Mouse (Mus musculus) bone marrow, adult 2 months (tissue): ENCODE measurements around the gene Scp2. TPM values are rescaled to one million over a fixed set of nuclear protein-coding genes. Genes with fewer than 3 reads are reported as not detected.

ENCODE experiments used
- H3K27ac ChIP-seq: fragments of 200-500 bp; 2 replicates; pipeline ENCODE4 v1.5.1; 2012; ENCODE audit warnings: low read depth, mild to moderate bottlenecking, control low read depth, inconsistent platforms, low read length; ENCODE audit not compliant: control insufficient read depth, poor library complexity, insufficient read depth
- H3K4me1 ChIP-seq: fragments of 200-500 bp; 2 replicates; pipeline ENCODE4 v1.6.1; 2011; ENCODE audit warnings: low read length; ENCODE audit not compliant: control insufficient read depth, insufficient read depth
- H3K4me3 ChIP-seq: fragments of 200-500 bp; replicated peaks from 2 replicates; pipeline ENCODE3; 2011; ENCODE audit warnings: mild to moderate bottlenecking, low read depth, low read length, control low read depth; ENCODE audit not compliant: control insufficient read depth
- CTCF ChIP-seq: fragments of 200-500 bp; IDR thresholded peaks from 2 replicates; pipeline ENCODE4 v1.5.1; 2011; ENCODE audit warnings: low read length, control low read depth; ENCODE audit not compliant: control insufficient read depth, insufficient read depth
- POLR2A ChIP-seq: fragments of 200-500 bp; IDR thresholded peaks from 2 replicates; pipeline ENCODE4 v1.6.1; 2011; ENCODE audit warnings: low read depth, mild to moderate bottlenecking, control low read depth, low read length, borderline replicate concordance; ENCODE audit not compliant: control insufficient read depth
- WGBS: fragments of 180-500 bp; shearing (Covaris S2); methylation state at CpG from one replicate; pipeline ENCODE4 v1.1.7; 2018; 5-methylcytosine and 5-hydroxymethylcytosine counted together
- polyA plus RNA-seq: library from polyadenylated mRNA; stranded (reverse); fragments of >200 nt; gene quantifications from 2 replicates; pipeline ENCODE4 v1.2.4, GENCODE M21; 2011; ENCODE audit warnings: low replicate concordance; ENCODE audit not compliant: missing spikeins, insufficient read depth, insufficient read length

Scp2 gene
- polyA plus RNA-seq, 1 experiment: 81.7 TPM

GRCm38 (mm10) chr4:108026193-108026592 lies 118.6 kb downstream of the Scp2 start:
- H3K4me1 ChIP-seq: no peaks in the 10 kb centered on the region
- 62% methylated on average over 3 of the region's 3 CpGs for WGBS
- no peak for TF ChIP-seq POLR2A
- no peak for TF ChIP-seq CTCF
- H3K27ac ChIP-seq: no peak overlapping the region
- H3K4me3 ChIP-seq: no peak overlapping the region

GRCm38 (mm10) chr4:108025269-108025668 lies 119.5 kb downstream of the Scp2 start:
- TF ChIP-seq POLR2A (no peak), CTCF (no peak)

GRCm38 (mm10) chr4:108024641-108025040 lies 120.2 kb downstream of the Scp2 start:
- Histone ChIP-seq H3K4me1 (no peaks in the 10 kb centered on the region), H3K4me3 (no peak overlapping the region), H3K27ac (no peak overlapping the region)
- TF ChIP-seq CTCF (no peak), POLR2A (no peak)
- WGBS: 85% methylated on average over 5 of the region's 5 CpGs

More at GRCm38 (mm10) chr4:108025269-108025668, 119.5 kb downstream of the Scp2 start:
- H3K4me1 ChIP-seq: no peaks in the 10 kb centered on the region
- WGBS: 52% methylated on average over 10 of the region's 10 CpGs
- no peak overlapping the region for H3K27ac ChIP-seq
- no peak overlapping the region for H3K4me3 ChIP-seq

- Histone ChIP-seq H3K27ac (no peak overlapping the region), H3K4me3 (no peak overlapping the region), H3K4me1 (no peaks in the 10 kb centered on the region)
- TF ChIP-seq CTCF (no peak), POLR2A (no peak)
- WGBS: 85% methylated on average over 4 of the region's 4 CpGs
Measured at GRCm38 (mm10) chr4:108023186-108023585, 121.6 kb downstream of the Scp2 start.

- Histone ChIP-seq H3K27ac (no peak overlapping the region), H3K4me1 (no peaks in the 10 kb centered on the region), H3K4me3 (no peak overlapping the region)
- 78% methylated on average over 6 of the region's 6 CpGs for WGBS
- TF ChIP-seq POLR2A (no peak), CTCF (no peak)
Measured at GRCm38 (mm10) chr4:108020178-108020577, 124.6 kb downstream of the Scp2 start.

GRCm38 (mm10) chr4:108018961-108019921 lies 125.6 kb downstream of the Scp2 start:
- TF ChIP-seq POLR2A (no peak), CTCF (no peak)
- WGBS: 66% methylated on average over 14 of the region's 14 CpGs
- Histone ChIP-seq H3K27ac (no peak overlapping the region), H3K4me1 (no peaks in the 10 kb centered on the region), H3K4me3 (no peak overlapping the region)

GRCm38 (mm10) chr4:108018241-108018923 lies 126.4 kb downstream of the Scp2 start:
- 61% methylated on average over 10 of the region's 10 CpGs for WGBS
- Histone ChIP-seq H3K4me1 (no peaks in the 10 kb centered on the region), H3K27ac (no peak overlapping the region), H3K4me3 (no peak overlapping the region)
- TF ChIP-seq POLR2A (no peak), CTCF (no peak)

GRCm38 (mm10) chr4:108017839-108018238 lies 127.0 kb downstream of the Scp2 start:
- 80% methylated on average over 7 of the region's 7 CpGs for WGBS
- no peak overlapping the region for H3K27ac ChIP-seq
- TF ChIP-seq POLR2A (no peak), CTCF (no peak)
- no peak overlapping the region for H3K4me3 ChIP-seq
- H3K4me1 ChIP-seq: no peaks in the 10 kb centered on the region

GRCm38 (mm10) chr4:108016321-108016720 lies 128.5 kb downstream of the Scp2 start:
- H3K27ac ChIP-seq: no peak overlapping the region
- H3K4me1 ChIP-seq: no peaks in the 10 kb centered on the region
- H3K4me3 ChIP-seq: no peak overlapping the region
- TF ChIP-seq POLR2A: no peak
- no peak for TF ChIP-seq CTCF
- WGBS: 81% methylated on average over 3 of the region's 3 CpGs
